Mouse (Mus musculus): ENCODE results near the gene Nek11. TPM values are rescaled to one million over a fixed set of nuclear protein-coding genes. Genes with fewer than 3 reads are reported as not detected.

Gene Nek11
- total and polyA plus RNA-seq, 2 experiments, result not detected

DNA sequence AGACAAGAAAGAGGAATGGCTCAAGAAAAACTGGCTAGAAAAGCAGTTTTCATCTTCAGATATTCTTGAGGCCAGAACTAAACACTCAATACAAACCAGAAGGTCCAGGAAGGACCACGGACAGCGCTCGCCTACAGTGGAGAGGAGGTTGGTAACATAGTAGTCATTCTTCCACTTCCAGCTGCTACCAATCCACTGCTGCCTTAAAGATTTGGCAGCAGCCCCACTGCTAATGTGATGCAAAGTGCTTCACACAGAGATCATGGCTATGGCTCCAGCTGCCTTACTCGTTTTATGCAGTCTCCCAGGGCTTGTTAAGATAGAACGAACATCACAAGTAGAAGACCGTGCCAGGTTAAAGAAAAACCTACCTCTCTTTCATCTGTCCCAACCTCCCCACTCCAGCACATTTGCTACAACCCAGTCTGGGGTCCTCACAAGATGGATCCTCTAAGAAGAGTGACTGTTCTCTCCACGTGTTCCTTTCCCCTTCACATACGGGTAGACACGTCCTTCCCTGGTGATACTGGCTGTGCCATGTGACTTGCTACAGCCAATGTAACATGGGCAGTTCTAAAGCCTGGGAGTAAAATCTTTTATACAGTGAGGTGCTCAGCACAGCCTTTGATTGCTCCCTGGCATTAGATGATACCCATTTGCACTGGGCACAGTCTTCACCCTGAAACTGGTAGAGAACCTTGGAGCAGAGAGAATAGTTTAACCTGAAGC, 85.6 kb downstream of the Nek11 start:
- no peak overlapping the region for H3K9ac ChIP-seq (ENCODE audit: low read depth, low read length)
- no peaks in the 10 kb centered on the region for H3K27me3 ChIP-seq (ENCODE audit: control insufficient read depth, insufficient read depth, low read length)
- H3K4me1 ChIP-seq (ENCODE audit: control insufficient read depth, insufficient read depth, low read length), result no peaks in the 10 kb centered on the region
- no peak overlapping the region for H3K4me3 ChIP-seq (ENCODE audit: insufficient read depth, low read depth, low read length)
- TF ChIP-seq POLR2A (IDR thresholded peaks at IDR 0.05; ENCODE audit: extremely low read depth, insufficient read depth, low read length) (no peak), CTCF (IDR thresholded peaks at IDR 0.05; ENCODE audit: low read depth, low read length) (no peak)
- H3K79me2 ChIP-seq (ENCODE audit: control insufficient read depth, insufficient read depth, low read length), result no peaks in the 10 kb centered on the region
- 36% methylated on average over 9 of the region's 9 CpGs for WGBS
- no peak for DNase-seq (ENCODE audit: extremely low read depth, low read depth, low spot score)
- H3K36me3 ChIP-seq (ENCODE audit: control insufficient read depth, insufficient read depth, low read length), result no peaks in the 10 kb centered on the region
- no peak overlapping the region for H3K27ac ChIP-seq (replicated peaks; ENCODE audit: insufficient read depth, low read depth, low read length)

- H3K9ac ChIP-seq (ENCODE audit: low read depth, low read length), result no peak overlapping the region
- H3K27me3 ChIP-seq (ENCODE audit: control insufficient read depth, insufficient read depth, low read length), result no peaks in the 10 kb centered on the region
- no peak overlapping the region for H3K4me3 ChIP-seq (ENCODE audit: insufficient read depth, low read depth, low read length)
- H3K79me2 ChIP-seq (ENCODE audit: control insufficient read depth, insufficient read depth, low read length), result no peaks in the 10 kb centered on the region
- DNase-seq (ENCODE audit: extremely low read depth, low read depth, low spot score), result no peak
- WGBS, result 88% methylated on average over 2 of the region's 2 CpGs
- H3K36me3 ChIP-seq (ENCODE audit: control insufficient read depth, insufficient read depth, low read length), result no peaks in the 10 kb centered on the region
- H3K27ac ChIP-seq (replicated peaks; ENCODE audit: insufficient read depth, low read depth, low read length), result no peak overlapping the region
- TF ChIP-seq CTCF (IDR thresholded peaks at IDR 0.05; ENCODE audit: low read depth, low read length) (no peak), POLR2A (IDR thresholded peaks at IDR 0.05; ENCODE audit: extremely low read depth, insufficient read depth, low read length) (no peak)
- H3K4me1 ChIP-seq (ENCODE audit: control insufficient read depth, insufficient read depth, low read length), result no peaks in the 10 kb centered on the region
Observed at GRCm38 (mm10) chr9:105306042-105306441, 89.3 kb downstream of the Nek11 start.

DNA sequence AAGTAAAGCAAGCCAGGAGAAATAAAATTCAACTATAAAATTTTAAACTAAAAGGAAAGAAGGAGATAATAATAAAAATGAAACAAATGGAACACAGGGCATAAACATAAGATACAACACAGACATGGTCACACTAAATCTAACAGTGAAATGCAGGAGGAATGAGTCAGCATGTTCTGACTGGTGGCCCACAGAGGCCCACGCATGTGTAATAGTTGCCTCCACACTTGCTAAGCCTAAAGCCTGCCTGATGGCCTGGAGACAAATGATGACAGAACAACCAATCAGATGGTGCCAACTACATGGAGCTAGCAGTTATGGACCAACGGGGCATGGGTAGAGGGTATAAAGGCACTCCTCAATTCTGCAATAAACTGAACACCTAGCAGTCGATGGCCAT, 93.1 kb downstream of the Nek11 start:
- 79% methylated on average over 3 of the region's 3 CpGs for WGBS
- no peak for TF ChIP-seq POLR2A (IDR thresholded peaks at IDR 0.05; ENCODE audit: extremely low read depth, insufficient read depth, low read length)
- TF ChIP-seq CTCF (IDR thresholded peaks at IDR 0.05; ENCODE audit: low read depth, low read length), result no peak

GRCm38 (mm10) chr9:105301396-105301795, 93.9 kb downstream of the Nek11 start:
- no peak for DNase-seq (ENCODE audit: extremely low read depth, low read depth, low spot score)
- 82% methylated on average over 1 of the region's 1 CpGs for WGBS
- H3K79me2 ChIP-seq (ENCODE audit: control insufficient read depth, insufficient read depth, low read length), result no peaks in the 10 kb centered on the region
- H3K4me1 ChIP-seq (ENCODE audit: control insufficient read depth, insufficient read depth, low read length), result no peaks in the 10 kb centered on the region
- H3K27ac ChIP-seq (replicated peaks; ENCODE audit: insufficient read depth, low read depth, low read length), result no peak overlapping the region
- no peaks in the 10 kb centered on the region for H3K27me3 ChIP-seq (ENCODE audit: control insufficient read depth, insufficient read depth, low read length)
- H3K9ac ChIP-seq (ENCODE audit: low read depth, low read length), result no peak overlapping the region
- TF ChIP-seq POLR2A (IDR thresholded peaks at IDR 0.05; ENCODE audit: extremely low read depth, insufficient read depth, low read length) (no peak), CTCF (IDR thresholded peaks at IDR 0.05; ENCODE audit: low read depth, low read length) (no peak)
- H3K4me3 ChIP-seq (ENCODE audit: insufficient read depth, low read depth, low read length), result no peak overlapping the region
- no peaks in the 10 kb centered on the region for H3K36me3 ChIP-seq (ENCODE audit: control insufficient read depth, insufficient read depth, low read length)

More for the DNA sequence above, 93.1 kb downstream of the Nek11 start:
- Histone ChIP-seq H3K36me3 (ENCODE audit: control insufficient read depth, insufficient read depth, low read length) (no peaks in the 10 kb centered on the region), H3K4me1 (ENCODE audit: control insufficient read depth, insufficient read depth, low read length) (no peaks in the 10 kb centered on the region), H3K27me3 (ENCODE audit: control insufficient read depth, insufficient read depth, low read length) (no peaks in the 10 kb centered on the region), H3K27ac (replicated peaks; ENCODE audit: insufficient read depth, low read depth, low read length) (no peak overlapping the region), H3K9ac (ENCODE audit: low read depth, low read length) (no peak overlapping the region), H3K4me3 (ENCODE audit: insufficient read depth, low read depth, low read length) (no peak overlapping the region), H3K79me2 (ENCODE audit: control insufficient read depth, insufficient read depth, low read length) (no peaks in the 10 kb centered on the region)
- no peak for DNase-seq (ENCODE audit: extremely low read depth, low read depth, low spot score)

DNA sequence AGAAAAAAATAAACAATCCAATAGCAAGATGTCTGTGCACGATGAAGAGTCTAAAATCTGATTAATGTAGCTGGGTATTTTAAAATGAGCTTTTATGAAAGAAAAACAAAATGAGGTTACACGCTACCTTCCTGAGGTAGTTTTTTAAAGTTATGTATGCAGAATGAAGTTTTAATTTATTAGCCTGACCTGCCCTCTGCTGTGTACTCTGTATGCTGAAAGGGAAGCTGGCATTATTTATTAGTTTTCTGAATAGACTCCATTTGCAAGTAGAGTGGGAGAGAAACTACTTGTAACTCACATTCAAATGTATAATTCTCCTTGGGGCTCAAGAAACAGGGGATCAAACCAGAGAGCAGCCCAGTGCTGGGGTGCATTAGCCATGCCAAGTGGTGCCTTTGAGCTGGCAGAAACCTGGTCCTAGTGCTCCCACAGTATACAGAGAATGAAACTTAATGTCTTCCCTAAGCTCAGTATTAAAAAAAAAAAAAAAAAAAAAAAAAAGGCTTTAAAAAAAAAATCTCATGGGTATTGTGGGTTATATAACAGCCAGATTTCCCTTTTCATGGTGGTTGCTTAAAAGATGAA, 94.5 kb downstream of the Nek11 start:
- no peaks in the 10 kb centered on the region for H3K4me1 ChIP-seq (ENCODE audit: control insufficient read depth, insufficient read depth, low read length)
- H3K36me3 ChIP-seq (ENCODE audit: control insufficient read depth, insufficient read depth, low read length), result no peaks in the 10 kb centered on the region
- no peaks in the 10 kb centered on the region for H3K27me3 ChIP-seq (ENCODE audit: control insufficient read depth, insufficient read depth, low read length)
- TF ChIP-seq POLR2A (IDR thresholded peaks at IDR 0.05; ENCODE audit: extremely low read depth, insufficient read depth, low read length), result no peak
- TF ChIP-seq CTCF (IDR thresholded peaks at IDR 0.05; ENCODE audit: low read depth, low read length), result no peak
- no peak overlapping the region for H3K4me3 ChIP-seq (ENCODE audit: insufficient read depth, low read depth, low read length)
- no peak overlapping the region for H3K9ac ChIP-seq (ENCODE audit: low read depth, low read length)
- no peaks in the 10 kb centered on the region for H3K79me2 ChIP-seq (ENCODE audit: control insufficient read depth, insufficient read depth, low read length)
- no peak overlapping the region for H3K27ac ChIP-seq (replicated peaks; ENCODE audit: insufficient read depth, low read depth, low read length)
- DNase-seq (ENCODE audit: extremely low read depth, low read depth, low spot score), result no peak
- WGBS, result 83% methylated on average over 2 of the region's 2 CpGs

GRCm38 (mm10) chr9:105284670-105285069, 110.7 kb downstream of the Nek11 start:
- Histone ChIP-seq H3K36me3 (ENCODE audit: control insufficient read depth, insufficient read depth, low read length) (no peaks in the 10 kb centered on the region), H3K4me1 (ENCODE audit: control insufficient read depth, insufficient read depth, low read length) (no peaks in the 10 kb centered on the region), H3K4me3 (ENCODE audit: insufficient read depth, low read depth, low read length) (no peak overlapping the region), H3K9ac (ENCODE audit: low read depth, low read length) (no peak overlapping the region), H3K27me3 (ENCODE audit: control insufficient read depth, insufficient read depth, low read length) (no peaks in the 10 kb centered on the region), H3K27ac (replicated peaks; ENCODE audit: insufficient read depth, low read depth, low read length) (no peak overlapping the region), H3K79me2 (ENCODE audit: control insufficient read depth, insufficient read depth, low read length) (no peaks in the 10 kb centered on the region)
- TF ChIP-seq POLR2A (IDR thresholded peaks at IDR 0.05; ENCODE audit: extremely low read depth, insufficient read depth, low read length) (no peak), CTCF (IDR thresholded peaks at IDR 0.05; ENCODE audit: low read depth, low read length) (no peak)
- 37% methylated on average over 7 of the region's 7 CpGs for WGBS
- no peak for DNase-seq (ENCODE audit: extremely low read depth, low read depth, low spot score)
